Mouse (Mus musculus): ENCODE measurements around the gene Rab11fip5.

GRCm38 (mm10) chr6:85363906-85364260, 10.6 kb downstream of the Rab11fip5 start:
- TF ChIP-seq POLR2A (IDR thresholded peaks at IDR 0.05; ENCODE audit: borderline replicate concordance, control insufficient read depth, low read depth, low read length) (no peak), CTCF (IDR thresholded peaks at IDR 0.05; ENCODE audit: control insufficient read depth, insufficient read depth, low read length) (no peak)

All from bone marrow, adult 2 months (tissue).